Mouse (Mus musculus) G1E (cell line): ENCODE results near the gene Arid5b.

ENCODE experiments used
- CTCF ChIP-seq: IDR thresholded peaks from 2 replicates; pipeline ENCODE4 v1.5.1; 2012; ENCODE audit warnings: low read depth, low read length, inconsistent platforms, mixed read lengths
- GATA1 ChIP-seq: IDR thresholded peaks from 2 replicates; pipeline ENCODE4 v1.6.1; 2012; ENCODE audit warnings: borderline replicate concordance, low read length, inconsistent platforms, mixed read lengths
- GATA2 ChIP-seq: IDR thresholded peaks from 2 replicates; pipeline ENCODE4 v1.6.1; 2012; ENCODE audit warnings: low read depth, low read length, inconsistent platforms, borderline replicate concordance
- TAL1 ChIP-seq: conservative IDR thresholded peaks from 2 replicates; pipeline ENCODE4 v1.6.1; 2012; ENCODE audit warnings: low read depth, low read length, inconsistent platforms, mixed read lengths

DNA sequence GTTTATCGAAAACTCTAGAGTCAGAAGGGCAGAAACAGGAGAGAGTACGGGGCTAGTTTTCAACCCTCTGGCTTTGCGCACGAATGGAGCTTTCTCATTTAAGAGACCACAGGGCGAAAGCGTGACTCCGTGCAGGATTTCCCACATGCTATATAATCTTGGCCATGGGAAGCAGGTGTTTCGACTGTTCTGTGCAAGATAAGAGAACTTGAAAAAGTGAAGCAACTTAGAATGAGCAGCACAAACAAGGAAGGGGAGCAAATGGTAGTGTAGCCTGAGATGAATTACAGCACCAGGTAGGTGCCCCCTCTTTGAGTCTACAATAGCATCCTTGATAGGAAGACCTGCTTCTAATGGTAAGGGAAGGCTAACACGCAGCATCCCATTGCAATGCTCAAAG, 118.8 kb downstream of the Arid5b start:
- no peak for TF ChIP-seq CTCF
- no peak for TF ChIP-seq GATA1
- no peak for TF ChIP-seq GATA2
- TF ChIP-seq TAL1 = no peak
